Mouse (Mus musculus) MN1 (cell line): ENCODE measurements around the gene Klf7.

ENCODE experiments used
- DNase-seq: peaks from one replicate; pipeline ENCODE4 v3.0.0-alpha.2; 2016; ENCODE audit warnings: low spot score

Gene Klf7

GRCm38 (mm10) chr1:64066320-64067254 is 55.5 kb downstream of the Klf7 start:
- DNase-seq: peak; percentile 92

- DNase-seq: no peak
These were observed 60.6 kb downstream of the Klf7 start for GRCm38 (mm10) chr1:64061488-64061887.

- no peak for DNase-seq
These were observed 61.2 kb downstream of the Klf7 start for GRCm38 (mm10) chr1:64060699-64061454.

- no peak for DNase-seq
These were observed 62.0 kb downstream of the Klf7 start for GRCm38 (mm10) chr1:64060116-64060515.

GRCm38 (mm10) chr1:64056541-64056940 is 65.5 kb downstream of the Klf7 start:
- no peak for DNase-seq

GRCm38 (mm10) chr1:64055978-64056377 is 66.1 kb downstream of the Klf7 start:
- no peak for DNase-seq

GRCm38 (mm10) chr1:64055210-64055609 is 66.9 kb downstream of the Klf7 start:
- DNase-seq: no peak

- DNase-seq: no peak
These were observed 69.9 kb downstream of the Klf7 start for GRCm38 (mm10) chr1:64052069-64052750.

GRCm38 (mm10) chr1:64048567-64048966 is 73.5 kb downstream of the Klf7 start:
- DNase-seq: no peak

- no peak for DNase-seq
These were observed 75.3 kb downstream of the Klf7 start for GRCm38 (mm10) chr1:64046802-64047156.

GRCm38 (mm10) chr1:64046087-64046801 is 75.8 kb downstream of the Klf7 start:
- DNase-seq: no peak

GRCm38 (mm10) chr1:64044577-64044976 is 77.5 kb downstream of the Klf7 start:
- DNase-seq: no peak

GRCm38 (mm10) chr1:64040831-64041383 is 81.2 kb downstream of the Klf7 start:
- DNase-seq: peak; percentile 10

- DNase-seq: no peak
These were observed 81.9 kb downstream of the Klf7 start for GRCm38 (mm10) chr1:64040061-64040686.

- no peak for DNase-seq
These were observed 83.7 kb downstream of the Klf7 start for GRCm38 (mm10) chr1:64038343-64038742.

- DNase-seq: no peak
These were observed 84.3 kb downstream of the Klf7 start for GRCm38 (mm10) chr1:64037800-64038199.

GRCm38 (mm10) chr1:64036881-64037452 is 85.1 kb downstream of the Klf7 start:
- no peak for DNase-seq

GRCm38 (mm10) chr1:64035804-64036203 is 86.3 kb downstream of the Klf7 start:
- DNase-seq: no peak

GRCm38 (mm10) chr1:64035087-64035791 is 86.8 kb downstream of the Klf7 start:
- DNase-seq: no peak
